Mouse (Mus musculus): ENCODE results near the gene Mical3. TPM values are rescaled to one million over a fixed set of nuclear protein-coding genes. Genes with fewer than 3 reads are reported as not detected.
A peak's percentile ranks its signal among the peaks of the same experiment; 100 is the strongest.

Gene Mical3
- total RNA-seq, 1 experiment from 2014 or later = 24.3 TPM

- ATAC-seq (replicated peaks; ENCODE audit: low read depth, poor library complexity, severe bottlenecking) = peak; percentile 69
Measured at GRCm38 (mm10) chr6:120916074-120916971, 214.5 kb downstream of the Mical3 start, which contains the start of gene Bid. Gene Bid, minus strand, starts transcription at chr6:120916853.

GRCm38 (mm10) chr6:120915649-120915975, 215.2 kb downstream of the Mical3 start:
- ATAC-seq (replicated peaks; ENCODE audit: low read depth, poor library complexity, severe bottlenecking) = no peak

DNA sequence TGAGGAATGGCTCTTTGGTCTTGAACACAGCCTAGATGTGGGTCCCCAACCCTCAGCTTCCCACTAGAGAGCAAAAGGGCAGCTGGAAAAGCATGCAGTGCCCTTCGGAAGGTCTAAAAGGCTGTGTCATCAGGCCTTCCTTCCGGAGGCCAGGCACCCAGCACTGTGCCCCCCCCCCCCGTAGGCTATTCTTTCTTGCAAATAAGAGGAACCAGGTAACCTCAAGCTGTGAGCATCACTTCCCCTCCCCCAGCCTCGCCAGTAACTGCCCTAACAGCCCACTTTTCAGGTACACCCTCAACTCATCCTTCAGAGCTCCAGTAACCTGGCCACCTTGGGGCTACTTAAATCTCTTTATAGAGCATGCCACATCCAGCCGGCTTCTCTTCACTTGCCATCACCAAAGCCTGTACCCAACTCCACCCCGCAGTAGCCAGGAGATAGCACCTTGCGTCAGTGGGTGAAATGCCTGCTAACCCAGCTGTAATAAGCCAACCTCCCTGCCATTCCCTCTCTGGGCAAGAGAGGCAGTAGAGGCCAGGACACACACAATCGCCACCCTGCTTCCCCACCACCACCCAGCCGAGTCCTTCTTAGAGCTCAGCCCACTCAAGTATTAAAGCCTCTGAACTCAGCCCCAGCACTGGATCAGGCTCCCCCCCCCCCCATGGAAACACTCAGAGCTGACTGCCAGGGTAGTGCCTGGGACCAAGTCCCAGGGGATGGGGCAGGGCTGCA, 215.7 kb downstream of the Mical3 start:
- peak; percentile 62 for ATAC-seq (replicated peaks; ENCODE audit: low read depth, poor library complexity, severe bottlenecking)

DNA sequence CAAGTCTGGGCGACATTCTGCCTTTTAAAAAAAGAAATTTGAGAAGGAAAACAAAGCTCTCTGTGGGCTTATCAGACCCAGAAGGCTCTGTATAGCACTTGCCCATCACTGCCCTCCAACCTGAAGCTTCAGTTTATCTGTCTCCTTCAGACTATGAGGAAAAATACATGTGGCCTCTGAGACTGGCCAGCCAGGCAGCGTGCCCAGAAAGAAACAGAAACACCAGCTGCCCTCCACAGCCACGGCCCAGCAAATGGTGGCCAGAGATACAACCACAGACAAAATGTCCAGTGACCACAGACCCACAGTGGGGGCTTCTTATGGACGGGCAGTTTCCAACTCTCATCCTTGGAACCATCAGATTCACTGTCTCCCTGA, 216.3 kb downstream of the Mical3 start:
- peak; percentile 13 for ATAC-seq (replicated peaks; ENCODE audit: low read depth, poor library complexity, severe bottlenecking)

GRCm38 (mm10) chr6:120913783-120914182, 217.0 kb downstream of the Mical3 start:
- ATAC-seq (replicated peaks; ENCODE audit: low read depth, poor library complexity, severe bottlenecking) = no peak

DNA sequence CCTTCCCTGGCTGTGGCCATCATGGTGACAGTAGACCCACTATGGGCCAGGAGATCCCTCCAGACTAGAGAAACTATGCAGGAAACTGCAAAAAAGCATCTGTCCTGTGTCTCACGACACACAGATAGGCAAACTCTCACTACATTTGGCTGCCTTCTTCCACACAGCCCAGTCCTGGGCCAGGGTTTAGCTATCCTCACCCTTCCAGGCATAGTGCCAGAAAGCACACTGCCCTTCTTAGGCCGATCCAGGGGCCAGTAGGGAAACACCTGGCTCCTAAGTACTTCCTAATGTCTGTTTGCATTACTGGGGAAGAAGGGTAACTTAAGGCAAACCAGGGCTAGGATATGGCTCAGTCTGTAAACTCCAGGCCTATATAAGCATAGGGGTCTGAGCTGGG, 217.9 kb downstream of the Mical3 start:
- no peak for ATAC-seq (replicated peaks; ENCODE audit: low read depth, poor library complexity, severe bottlenecking)

DNA sequence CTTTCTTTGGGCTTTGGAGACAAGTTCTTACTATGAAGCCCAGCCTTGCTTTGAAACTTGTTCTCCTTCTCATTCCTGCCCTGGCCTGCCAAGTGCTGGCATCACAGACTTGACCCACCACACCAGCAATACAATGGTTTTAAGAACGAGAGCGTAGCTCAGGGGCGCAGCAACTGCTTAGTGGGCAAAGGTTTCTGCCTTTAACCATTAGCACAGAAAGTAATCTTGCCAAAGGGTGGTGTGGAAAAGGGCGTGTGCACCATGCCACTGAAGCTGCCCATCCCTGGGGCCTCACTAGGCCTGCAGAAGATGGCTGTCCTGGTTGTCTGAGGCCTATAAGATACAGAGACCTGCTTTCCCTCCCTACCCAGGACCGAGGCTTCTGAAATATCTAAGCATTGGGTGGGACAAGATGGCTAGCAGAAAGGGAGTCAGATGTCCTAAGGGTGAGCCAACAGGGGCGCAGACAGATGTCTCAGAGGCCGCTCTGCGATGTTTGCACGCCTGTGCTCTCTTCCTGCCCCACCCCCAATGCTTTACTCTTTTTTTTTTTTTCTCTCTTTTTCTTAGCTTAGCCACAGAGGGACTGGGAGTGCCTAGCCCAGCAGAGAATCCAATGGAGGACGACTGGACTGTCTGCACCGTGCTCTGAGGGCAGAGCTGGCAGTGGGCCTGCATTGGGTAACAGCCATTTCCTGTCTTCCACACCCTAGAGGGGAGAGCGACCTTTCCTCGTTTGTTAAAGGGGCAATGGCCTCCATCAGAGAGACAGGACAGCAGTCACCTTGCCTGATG, 219.4 kb downstream of the Mical3 start:
- peak; percentile 20; the same call in 1 of the 2 replicates for ATAC-seq (replicated peaks; ENCODE audit: low read depth, poor library complexity, severe bottlenecking)

GRCm38 (mm10) chr6:120909501-120909900, 221.3 kb downstream of the Mical3 start:
- ATAC-seq (replicated peaks; ENCODE audit: low read depth, poor library complexity, severe bottlenecking) = no peak

GRCm38 (mm10) chr6:120907876-120908597, 222.8 kb downstream of the Mical3 start:
- ATAC-seq (replicated peaks; ENCODE audit: low read depth, poor library complexity, severe bottlenecking) = peak; percentile 54

DNA sequence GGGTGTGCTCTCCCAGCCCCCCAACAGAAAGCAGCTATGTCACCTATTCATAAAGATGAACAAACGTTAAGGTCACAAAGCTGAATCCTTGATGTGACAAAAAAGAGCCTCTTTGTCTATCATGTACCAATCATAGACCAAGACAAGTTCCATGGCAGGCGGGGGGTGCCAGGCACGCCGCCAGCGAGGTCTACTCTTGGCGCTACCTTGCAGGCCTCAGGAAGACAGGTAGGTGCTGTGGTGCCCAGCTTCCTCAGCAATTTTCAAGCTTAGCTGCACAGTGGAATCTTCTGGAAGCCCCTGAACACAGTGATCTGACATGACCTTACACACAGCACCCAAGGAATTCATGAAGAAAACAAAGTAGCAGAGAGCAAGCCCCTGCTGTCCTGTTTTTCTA, 224.3 kb downstream of the Mical3 start:
- no peak for ATAC-seq (replicated peaks; ENCODE audit: low read depth, poor library complexity, severe bottlenecking)

GRCm38 (mm10) chr6:120905111-120905510, 225.7 kb downstream of the Mical3 start:
- ATAC-seq (replicated peaks; ENCODE audit: low read depth, poor library complexity, severe bottlenecking) = no peak

DNA sequence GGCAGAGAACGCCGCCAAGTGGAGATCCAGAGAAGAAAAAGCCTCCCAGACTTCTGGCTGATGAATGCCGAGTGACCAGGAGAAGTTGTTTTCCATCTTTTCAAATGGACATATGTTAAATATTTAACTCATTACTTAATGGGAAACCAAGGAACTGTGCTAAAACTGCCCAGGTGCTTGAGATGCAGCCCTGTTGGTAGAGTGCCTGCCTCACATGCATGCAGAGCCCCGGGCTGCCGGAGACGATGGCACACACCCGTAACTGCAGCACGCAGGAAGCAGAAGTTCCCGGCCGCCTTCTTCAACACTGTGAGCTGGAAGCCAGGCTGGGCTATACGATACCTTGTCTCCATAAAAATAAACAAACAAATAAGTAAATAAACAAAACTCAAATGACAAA, 226.8 kb downstream of the Mical3 start:
- no peak for ATAC-seq (replicated peaks; ENCODE audit: low read depth, poor library complexity, severe bottlenecking)

- no peak for ATAC-seq (replicated peaks; ENCODE audit: low read depth, poor library complexity, severe bottlenecking)
Measured at GRCm38 (mm10) chr6:120903450-120903912, 227.3 kb downstream of the Mical3 start.

- peak; percentile 94 for ATAC-seq (replicated peaks; ENCODE audit: low read depth, poor library complexity, severe bottlenecking)
Measured at GRCm38 (mm10) chr6:120901776-120902645, 228.8 kb downstream of the Mical3 start.

DNA sequence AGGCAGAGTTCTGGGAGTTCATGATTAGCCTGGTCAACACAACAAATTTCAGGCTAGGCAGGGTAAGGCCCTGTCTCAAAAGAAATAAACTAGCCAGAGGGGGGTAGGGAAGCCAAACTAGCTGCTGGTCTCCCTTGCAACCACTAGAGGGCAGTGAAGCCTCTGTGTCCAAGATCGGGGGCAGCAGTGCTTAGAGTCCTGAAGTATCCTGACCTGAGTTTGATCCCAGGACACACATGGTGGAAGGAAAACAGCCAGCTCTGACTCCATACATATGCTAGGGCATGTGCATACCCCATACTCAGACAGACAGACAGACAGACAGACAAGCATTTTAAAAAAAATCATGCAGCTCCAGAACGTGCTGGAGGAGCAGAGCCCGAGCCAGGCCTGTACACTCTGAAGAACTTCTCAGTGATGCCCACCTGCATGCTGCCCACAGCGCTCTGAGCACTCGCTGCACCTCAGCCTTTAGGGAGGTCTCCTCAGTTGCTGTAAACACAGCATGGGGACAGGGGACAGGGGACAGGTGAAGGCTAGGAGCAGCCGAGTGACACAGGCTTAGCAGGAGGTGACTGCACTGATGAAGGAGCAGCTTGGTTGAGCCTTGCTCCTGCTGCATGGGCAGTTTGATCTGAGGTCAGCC, 232.5 kb downstream of the Mical3 start:
- peak; percentile 52; the same call in 1 of the 2 replicates for ATAC-seq (replicated peaks; ENCODE audit: low read depth, poor library complexity, severe bottlenecking)

DNA sequence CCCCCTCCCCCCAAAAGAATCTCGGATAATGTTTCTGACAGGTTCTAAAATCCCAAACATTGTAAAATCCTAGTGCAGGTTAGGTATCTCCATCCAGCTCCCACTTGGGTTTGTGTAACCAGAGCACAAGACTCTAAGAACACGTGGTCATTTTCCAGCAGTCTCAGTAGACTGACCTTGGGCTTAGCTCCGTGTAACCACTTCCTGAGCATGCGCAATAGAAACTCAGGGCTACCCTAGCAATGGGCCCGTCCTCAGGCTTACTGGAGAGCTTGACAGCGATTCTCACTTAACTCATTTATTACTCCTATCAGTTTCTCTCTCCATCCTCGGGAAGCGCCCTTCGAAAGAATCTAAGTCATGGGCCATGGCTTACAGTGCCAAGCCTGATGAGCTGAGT, 236.3 kb downstream of the Mical3 start:
- ATAC-seq (replicated peaks; ENCODE audit: low read depth, poor library complexity, severe bottlenecking) = no peak

GRCm38 (mm10) chr6:120894089-120894488, 236.7 kb downstream of the Mical3 start:
- no peak for ATAC-seq (replicated peaks; ENCODE audit: low read depth, poor library complexity, severe bottlenecking)

GRCm38 (mm10) chr6:120886696-120887095, 244.1 kb downstream of the Mical3 start:
- no peak for ATAC-seq (replicated peaks; ENCODE audit: low read depth, poor library complexity, severe bottlenecking)
